In the genomic region with DNA sequence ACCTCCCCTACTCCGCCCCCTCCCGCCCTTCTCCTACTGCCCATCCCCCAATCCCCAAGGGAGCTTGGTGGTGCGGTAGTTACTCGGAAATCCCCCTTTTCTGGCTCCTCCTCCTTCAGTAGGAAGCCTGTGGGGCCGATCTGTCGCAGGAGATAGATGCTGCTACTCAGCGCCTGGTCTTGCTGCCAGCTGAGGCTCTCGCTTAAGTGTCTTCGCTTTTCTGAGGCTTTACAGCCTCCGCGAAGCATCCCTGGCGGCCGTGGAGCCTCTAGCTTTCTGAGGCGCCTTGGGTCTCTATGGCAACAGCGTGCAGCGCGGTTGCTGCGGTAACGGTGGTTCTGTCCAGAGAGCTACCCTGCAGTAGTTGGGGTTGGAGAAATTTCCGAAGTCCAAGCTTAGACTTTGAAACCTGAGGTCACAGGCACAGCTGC, we compare ENCODE assay signal across 8 mouse cellular contexts. TPM values are rescaled to one million over a fixed set of nuclear protein-coding genes. Genes with fewer than 3 reads are reported as not detected.
A peak's percentile ranks its signal among the peaks of the same experiment; 100 is the strongest.
DNase-seq lines count a peak whose midpoint lies in the region; ATAC-seq and TF ChIP-seq lines count a peak whose summit lies in the region.

A gene (minus strand): TSS at position 298 of the 431 bp plus-strand sequence.

- H3K27me3 ChIP-seq in intestine, postnatal 0 days (replicated peaks; ENCODE audit: control insufficient read depth, insufficient read depth, low read length): no peaks in the 10 kb centered on the region
- H3K27me3 ChIP-seq in midbrain, embryonic 13.5 days: no peaks in the 10 kb centered on the region
- H3K27me3 ChIP-seq in small intestine, adult 2 months (ENCODE audit: control insufficient read depth, insufficient read depth, low read length): no peaks in the 10 kb centered on the region

- H3K9me3 ChIP-seq in intestine, postnatal 0 days (ENCODE audit: control insufficient read depth): no peaks in the 10 kb centered on the region
- H3K9me3 ChIP-seq in midbrain, embryonic 13.5 days: no peaks in the 10 kb centered on the region

- no peak within 1 kb of the TSS for H3K9ac ChIP-seq in intestine, postnatal 0 days (ENCODE audit: low read depth, low read length)
- no peak within 1 kb of the TSS for H3K9ac ChIP-seq in midbrain, embryonic 13.5 days (replicated peaks)

- DNase-seq in heart, adult 11 months: peak; percentile 92
- no peak for DNase-seq in heart, postnatal 25 days (ENCODE audit: low spot score)
- DNase-seq in cerebellum, postnatal 36 days: peak; percentile 58 to 59
- peak; percentile 90 to 96 for DNase-seq in frontal cortex, postnatal 36 days (ENCODE audit: low spot score in 2 of 2)
- peak; percentile 92 to 94 for DNase-seq in left cerebral cortex, postnatal 14 days (ENCODE audit: low spot score in 2 of 2)

- no peak within 1 kb of the TSS for H3K4me3 ChIP-seq in intestine, postnatal 0 days (ENCODE audit: low read depth, low read length)
- H3K4me3 ChIP-seq in midbrain, embryonic 13.5 days (replicated peaks): peak within 1 kb of the TSS; percentile 40
- peak within 1 kb of the TSS; percentile 6; the same call in 1 of the 2 replicates for H3K4me3 ChIP-seq in small intestine, adult 2 months (ENCODE audit: low read depth, low read length)

- ATAC-seq in intestine, postnatal 0 days: no peak
- ATAC-seq in midbrain, embryonic 13.5 days: peak; percentile 100

- H3K4me1 ChIP-seq in intestine, postnatal 0 days (replicated peaks; ENCODE audit: control insufficient read depth, insufficient read depth, low read length): no peaks in the 10 kb centered on the region
- H3K4me1 ChIP-seq in midbrain, embryonic 13.5 days (replicated peaks): peaks cover 10% of the 10 kb centered on the region
- no peaks in the 10 kb centered on the region for H3K4me1 ChIP-seq in small intestine, adult 2 months (ENCODE audit: control insufficient read depth, insufficient read depth, insufficient read length, low read length)

- 3% methylated on average over 20 of the region's 20 CpGs for WGBS in intestine, postnatal 0 days
- WGBS in midbrain, embryonic 13.5 days: 1% methylated on average over 20 of the region's 20 CpGs
- WGBS in small intestine, adult 2 months: 6% methylated on average over 20 of the region's 20 CpGs

- no peak for TF ChIP-seq CTCF in intestine, postnatal 0 days (IDR thresholded peaks at IDR 0.05; ENCODE audit: low read depth)
- no peak for TF ChIP-seq CTCF in small intestine, adult 2 months (IDR thresholded peaks at IDR 0.05; ENCODE audit: extremely low read depth, insufficient read length, insufficient replicate concordance, low read depth, low read length)

- no peak for TF ChIP-seq POLR2A in small intestine, adult 2 months (IDR thresholded peaks at IDR 0.05; ENCODE audit: low read depth, low read length)

- intact Hi-C loops in heart, postnatal 25 days (cut with DNase I): no loop called here
- intact Hi-C loops in left cerebral cortex, postnatal 14 days (cut with DNase I): no loop called here

- peak within 1 kb of the TSS; percentile 28 for H3K4me2 ChIP-seq in intestine, postnatal 0 days (replicated peaks; ENCODE audit: low read depth)
- H3K4me2 ChIP-seq in midbrain, embryonic 13.5 days (replicated peaks): peak within 1 kb of the TSS; percentile 62

- no peaks in the 10 kb centered on the region for H3K36me3 ChIP-seq in intestine, postnatal 0 days (ENCODE audit: control insufficient read depth, insufficient read depth)
- no peaks in the 10 kb centered on the region for H3K36me3 ChIP-seq in midbrain, embryonic 13.5 days
- H3K36me3 ChIP-seq in small intestine, adult 2 months (ENCODE audit: control insufficient read depth, insufficient read depth, low read length): no peaks in the 10 kb centered on the region

- no peak within 1 kb of the TSS for H3K27ac ChIP-seq in intestine, postnatal 0 days (ENCODE audit: low read depth, low read length)
- peak within 1 kb of the TSS; percentile 71 for H3K27ac ChIP-seq in midbrain, embryonic 13.5 days
- H3K27ac ChIP-seq in small intestine, adult 2 months (ENCODE audit: insufficient read depth, low read depth, low read length): no peak within 1 kb of the TSS

RNA-seq across cellular contexts. Expression of the gene that starts here (rescaled TPM):
- not detected for total RNA-seq in heart, postnatal 25 days (2021)
- polyA plus RNA-seq in intestine, postnatal 0 days (2015; fragmentation: Nextera tagmentation; extraction: Ambion mirVana): not detected in 2 replicates
- total RNA-seq in left cerebral cortex, postnatal 14 days (2021): not detected
- polyA plus RNA-seq in midbrain, embryonic 13.5 days (2015; fragmentation: Nextera tagmentation; extraction: Ambion mirVana): not detected in 2 replicates
- not detected in 2 replicates for polyA plus RNA-seq in small intestine, adult 2 months (2012; rRNA removed)

Comparison
In these comparisons a context has a peak if more than half of its experiments do, and no peak if none do; other contexts are left out.
1. Peak in DNase-seq in left cerebral cortex, postnatal 14 days; RNA of the gene not detected or under 1 TPM.
2. Peak in ATAC-seq, H3K4me3 ChIP-seq, H3K27ac ChIP-seq and H3K4me2 ChIP-seq in midbrain, embryonic 13.5 days; RNA of the gene not detected or under 1 TPM.